Mouse (Mus musculus) brain, adult 2 months (tissue): ENCODE results near the gene Snd1.
A peak's percentile ranks its signal among the peaks of the same experiment; 100 is the strongest.

Experiments
- DNase-seq: peaks from one replicate; pipeline ENCODE4 v3.0.0; 2011; ENCODE audit warnings: low read depth, low spot score

Snd1 gene

GRCm38 (mm10) chr6:28593708-28594107, 118.8 kb downstream of the Snd1 start:
- no peak for DNase-seq

- DNase-seq, result no peak
Observed at GRCm38 (mm10) chr6:28594759-28595158, 119.8 kb downstream of the Snd1 start.

- DNase-seq, result no peak
Observed at GRCm38 (mm10) chr6:28595231-28595630, 120.3 kb downstream of the Snd1 start.

- peak; percentile 81 for DNase-seq
Observed at GRCm38 (mm10) chr6:28597266-28597665, 122.3 kb downstream of the Snd1 start.

GRCm38 (mm10) chr6:28599120-28599519, 124.2 kb downstream of the Snd1 start:
- DNase-seq, result no peak

- DNase-seq, result no peak
Observed at GRCm38 (mm10) chr6:28600404-28600803, 125.5 kb downstream of the Snd1 start.

- no peak for DNase-seq
Observed at GRCm38 (mm10) chr6:28603401-28603800, 128.5 kb downstream of the Snd1 start.

- DNase-seq, result no peak
Observed at GRCm38 (mm10) chr6:28603823-28604222, 128.9 kb downstream of the Snd1 start.

GRCm38 (mm10) chr6:28609291-28609690, 134.4 kb downstream of the Snd1 start:
- no peak for DNase-seq

GRCm38 (mm10) chr6:28610127-28610526, 135.2 kb downstream of the Snd1 start:
- no peak for DNase-seq

GRCm38 (mm10) chr6:28613441-28613840, 138.5 kb downstream of the Snd1 start:
- no peak for DNase-seq

- peak; percentile 36 for DNase-seq
Observed at GRCm38 (mm10) chr6:28614856-28615255, 139.9 kb downstream of the Snd1 start.

- peak; percentile 86 for DNase-seq
Observed at GRCm38 (mm10) chr6:28615408-28615807, 140.5 kb downstream of the Snd1 start.

- peak; percentile 77 for DNase-seq
Observed at GRCm38 (mm10) chr6:28615966-28616365, 141.0 kb downstream of the Snd1 start.

GRCm38 (mm10) chr6:28618299-28618698, 143.4 kb downstream of the Snd1 start:
- peak; percentile 57 for DNase-seq

GRCm38 (mm10) chr6:28618751-28619153, 143.8 kb downstream of the Snd1 start:
- DNase-seq, result peak; percentile 67

- DNase-seq, result no peak
Observed at GRCm38 (mm10) chr6:28621431-28621830, 146.5 kb downstream of the Snd1 start.

GRCm38 (mm10) chr6:28621961-28622360, 147.0 kb downstream of the Snd1 start:
- DNase-seq, result no peak

- no peak for DNase-seq
Observed at GRCm38 (mm10) chr6:28622522-28622921, 147.6 kb downstream of the Snd1 start.

GRCm38 (mm10) chr6:28622963-28623362, 148.0 kb downstream of the Snd1 start:
- no peak for DNase-seq

- no peak for DNase-seq
Observed at GRCm38 (mm10) chr6:28628408-28628807, 153.5 kb downstream of the Snd1 start.

GRCm38 (mm10) chr6:28629866-28630265, 154.9 kb downstream of the Snd1 start:
- DNase-seq, result peak; percentile 61

GRCm38 (mm10) chr6:28630926-28631325, 156.0 kb downstream of the Snd1 start:
- no peak for DNase-seq

GRCm38 (mm10) chr6:28633120-28633519, 158.2 kb downstream of the Snd1 start:
- DNase-seq, result no peak
